Mouse (Mus musculus) cerebellum, postnatal 25 days (tissue): ENCODE data around the gene Arih2.

Source experiments
- DNase-seq, 2 experiments: peaks; one replicate each; pipeline ENCODE4 v3.0.0; 2021; ENCODE audit warnings: mixed read lengths in 2 of 2

Arih2 gene

DNA sequence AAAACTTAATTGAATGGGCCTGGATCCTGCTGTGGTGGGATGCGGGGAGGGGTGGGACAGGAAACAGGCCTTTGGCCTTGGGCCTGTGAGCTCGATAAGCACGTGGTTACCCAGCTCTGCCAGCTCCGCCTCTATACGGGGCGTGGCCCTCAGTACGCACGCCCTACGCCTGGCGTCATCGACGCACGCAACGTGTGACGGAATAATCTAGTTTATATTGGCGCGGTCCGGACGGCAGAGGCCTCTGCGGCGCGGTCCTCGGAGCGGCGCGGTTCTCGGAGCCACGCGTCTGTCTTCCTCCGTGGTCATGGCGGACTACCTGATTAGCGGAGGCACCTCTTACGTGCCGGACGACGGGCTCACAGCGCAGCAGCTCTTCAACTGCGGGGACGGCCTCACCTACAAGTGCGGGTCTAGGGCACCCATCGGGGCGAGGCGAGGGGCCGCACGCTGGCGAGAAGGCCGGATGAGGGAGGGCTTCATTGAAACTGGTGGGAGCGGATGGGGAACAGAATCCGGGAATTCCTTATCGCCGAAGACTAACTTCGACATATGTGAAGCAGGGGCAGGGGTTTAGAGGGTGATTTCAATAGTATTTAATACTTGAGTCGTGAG lies 88.9 kb downstream of the Arih2 start, which contains the start of gene Impdh2:
TSS of gene Impdh2 (plus strand) at position 60 of the 615 bp plus-strand sequence.
- DNase-seq: peak; percentile 91 to 94

GRCm38 (mm10) chr9:108559169-108559568 lies 90.0 kb downstream of the Arih2 start:
- DNase-seq: no peak
